ENCODE assay signal across 7 mouse cellular contexts in genomic region chr4:85162468-85163312, GRCm38 (mm10). TPM values are rescaled to one million over a fixed set of nuclear protein-coding genes. Genes with fewer than 3 reads are reported as not detected.
DNase-seq lines count a peak whose midpoint lies in the region; ATAC-seq lines count a peak whose summit lies in the region.

No protein-coding gene starts in this region.

- DNase-seq in WW6 (ENCODE audit: low read depth, low spot score) = peak; percentile 74
- DNase-seq in cerebellum, adult 11-12 months = peak; percentile 70
- DNase-seq in forebrain, embryonic 14.5 days (ENCODE audit: low spot score) = peak; percentile 92
- peak; percentile 29 for DNase-seq in kidney, adult 18-20 months
- peak; percentile 72 for DNase-seq in limb, embryonic 10.5 days (ENCODE audit: low spot score)
- peak; percentile 62 for DNase-seq in neural tube, embryonic 10.5 days (ENCODE audit: extremely low spot score, low spot score)
- peak; percentile 9 for DNase-seq in yolk sac, embryonic 10.5 days (ENCODE audit: low spot score)

- no peaks in the 10 kb centered on the region for H3K4me1 ChIP-seq in forebrain, embryonic 14.5 days (ENCODE audit: control insufficient read depth, insufficient read depth, low read length)
- no peaks in the 10 kb centered on the region for H3K4me1 ChIP-seq in limb, embryonic 10.5 days

- H3K9ac ChIP-seq in forebrain, embryonic 14.5 days (ENCODE audit: low read length) = no peak overlapping the region

- H3K27me3 ChIP-seq in forebrain, embryonic 14.5 days (replicated peaks; ENCODE audit: control insufficient read depth, insufficient read depth, low read length) = no peaks in the 10 kb centered on the region
- 0 out of 2 replicates have a peak, but pooled peaks cover 6% of the 10 kb centered on the region for H3K27me3 ChIP-seq in limb, embryonic 10.5 days (ENCODE audit: low read depth, poor library complexity, severe bottlenecking)

- H3K4me3 ChIP-seq in forebrain, embryonic 14.5 days (ENCODE audit: low read depth, low read length) = no peak overlapping the region
- H3K4me3 ChIP-seq in limb, embryonic 10.5 days = no peak overlapping the region

- peak; percentile 94 for ATAC-seq in forebrain, embryonic 14.5 days

- no peaks in the 10 kb centered on the region for H3K9me3 ChIP-seq in forebrain, embryonic 14.5 days (replicated peaks; ENCODE audit: control insufficient read depth, low read length)
- no peaks in the 10 kb centered on the region for H3K9me3 ChIP-seq in limb, embryonic 10.5 days (replicated peaks)

- WGBS in forebrain, embryonic 14.5 days = 25% methylated on average over 27 of the region's 27 CpGs
- WGBS in limb, embryonic 10.5 days = 34% methylated on average over 27 of the region's 27 CpGs

- no peak overlapping the region for H3K4me2 ChIP-seq in forebrain, embryonic 14.5 days (ENCODE audit: low read length)

- H3K36me3 ChIP-seq in forebrain, embryonic 14.5 days (ENCODE audit: control insufficient read depth, insufficient read depth, low read length) = no peaks in the 10 kb centered on the region
- H3K36me3 ChIP-seq in limb, embryonic 10.5 days = no peaks in the 10 kb centered on the region

- no peak overlapping the region for H3K27ac ChIP-seq in forebrain, embryonic 14.5 days (ENCODE audit: low read depth, low read length)
- H3K27ac ChIP-seq in limb, embryonic 10.5 days = no peak overlapping the region

RNA-seq across cellular contexts. Expression of gene Sh3gl2, which starts 42.2 kb away (rescaled TPM):
- polyA plus RNA-seq in forebrain, embryonic 14.5 days (2014; fragmentation: Nextera tagmentation; extraction: Ambion mirVana) = 61.5 and 71.3 TPM in 2 replicates
- polyA plus RNA-seq in limb, embryonic 10.5 days (2016; fragmentation: Nextera tagmentation; extraction: Ambion mirVana) = 0.51 and 0.60 TPM in 2 replicates

Comparison
In these comparisons a context has a peak if more than half of its experiments do, and no peak if none do; other contexts are left out.
1. DNase-seq: peak in every context shown above with its lines; median percentile 92 in forebrain, embryonic 14.5 days; 74 in WW6; 72 in limb, embryonic 10.5 days; 70 in cerebellum, adult 11-12 months; 62 in neural tube, embryonic 10.5 days; 29 in kidney, adult 18-20 months; 9 in yolk sac, embryonic 10.5 days.
2. RNA of gene Sh3gl2, which starts 42.2 kb away (polyA plus RNA-seq): 61.5 to 71.3 TPM in forebrain, embryonic 14.5 days; 0.51 to 0.60 TPM in limb, embryonic 10.5 days; every median in the first group is over 10 times any median in the second.